Mouse (Mus musculus) ES-E14 (cell line): ENCODE data around the gene Pdzd2.

Experiments used
- CHD2 ChIP-seq: IDR thresholded peaks from 2 replicates; pipeline ENCODE4 v1.6.1; 2014; ENCODE audit warnings: mild to moderate bottlenecking, low read depth, low read length, inconsistent platforms
- HCFC1 ChIP-seq: IDR thresholded peaks from 2 replicates; pipeline ENCODE4 v1.6.1; 2012; ENCODE audit warnings: low read length, inconsistent platforms, borderline replicate concordance; ENCODE audit not compliant: insufficient read depth
- MAFK ChIP-seq: IDR thresholded peaks from 2 replicates; pipeline ENCODE4 v1.6.1; 2014; ENCODE audit warnings: mild to moderate bottlenecking, low read depth, low read length, inconsistent platforms; ENCODE audit not compliant: insufficient read depth
- ZC3H11A ChIP-seq: IDR thresholded peaks from 2 replicates; pipeline ENCODE4 v1.6.1; 2012; ENCODE audit warnings: low read depth, mild to moderate bottlenecking, inconsistent platforms, low read length, borderline replicate concordance
- ZNF384 ChIP-seq: IDR thresholded peaks from 2 replicates; pipeline ENCODE4 v1.6.1; 2012; ENCODE audit warnings: low read depth, low read length, inconsistent platforms

DNA sequence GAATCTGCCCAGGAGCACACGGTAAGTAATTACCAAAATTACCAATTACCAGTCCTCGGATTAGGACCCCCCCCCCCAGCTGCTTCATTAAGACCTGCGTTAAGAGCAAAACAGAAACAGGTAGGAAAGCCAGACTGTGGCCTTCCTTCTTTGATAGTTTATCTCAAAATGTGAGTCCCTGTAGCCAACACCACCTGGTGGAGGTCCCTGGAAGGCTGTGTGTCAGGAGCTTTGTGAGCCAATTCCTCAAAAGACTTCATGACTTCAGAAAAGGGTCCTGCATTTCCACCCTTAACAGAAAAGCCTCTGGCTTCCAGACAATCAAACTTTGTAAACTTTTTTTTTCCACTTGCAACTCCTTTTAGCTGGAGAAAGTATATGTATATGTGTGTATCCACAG is 188.8 kb downstream of the Pdzd2 start:
- TF ChIP-seq CHD2, result no peak
- no peak for TF ChIP-seq MAFK
- no peak for TF ChIP-seq ZC3H11A
- no peak for TF ChIP-seq HCFC1
- TF ChIP-seq ZNF384, result no peak
